Mouse (Mus musculus): ENCODE measurements at regions not wholly inside any gene's neighbourhood (a gene's known extent, or its start where the extent isn't known, plus 50 kb on each side); places are given as distances from the start of the nearest gene placed in this dataset.

- TF ChIP-seq CTCF (IDR thresholded peaks at IDR 0.05; ENCODE audit: extremely low read depth, insufficient read length, insufficient replicate concordance, low read depth, low read length) (no peak), POLR2A (IDR thresholded peaks at IDR 0.05; ENCODE audit: low read depth, low read length) (no peak)
Measured at GRCm38 (mm10) chr14:48332660-48333059, 113.3 kb upstream of the Tmem260 start.
